Mouse (Mus musculus): ENCODE results near the gene Emp1.

The Emp1 gene

DNA sequence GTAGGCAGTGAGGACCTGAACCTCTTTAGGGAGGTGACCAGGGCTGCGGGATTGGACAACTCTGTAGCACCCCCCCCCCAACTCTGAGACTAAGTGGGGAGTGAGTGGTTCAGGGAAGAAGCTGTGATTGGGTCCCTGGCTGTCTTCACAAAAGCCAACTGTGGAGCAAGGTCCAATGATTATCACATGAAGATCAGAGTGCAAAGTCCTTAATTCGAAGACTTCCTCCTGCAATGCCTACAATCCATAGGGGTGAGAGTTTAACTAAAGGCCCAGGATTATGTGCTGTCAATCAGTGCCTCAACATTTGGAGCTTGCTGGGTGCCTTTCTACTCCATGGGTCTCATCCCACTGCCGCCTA, 267 bp upstream of the Emp1 start:
- in situ Hi-C loops (cut with MboI; ENCODE audit: unreplicated experiment in 2 of 2): loop anchor here in 1 of 2 experiments (5.0 kb wide), 1 partner anchor 35 kb away; no protein-coding TSS in a partner anchor

DNA sequence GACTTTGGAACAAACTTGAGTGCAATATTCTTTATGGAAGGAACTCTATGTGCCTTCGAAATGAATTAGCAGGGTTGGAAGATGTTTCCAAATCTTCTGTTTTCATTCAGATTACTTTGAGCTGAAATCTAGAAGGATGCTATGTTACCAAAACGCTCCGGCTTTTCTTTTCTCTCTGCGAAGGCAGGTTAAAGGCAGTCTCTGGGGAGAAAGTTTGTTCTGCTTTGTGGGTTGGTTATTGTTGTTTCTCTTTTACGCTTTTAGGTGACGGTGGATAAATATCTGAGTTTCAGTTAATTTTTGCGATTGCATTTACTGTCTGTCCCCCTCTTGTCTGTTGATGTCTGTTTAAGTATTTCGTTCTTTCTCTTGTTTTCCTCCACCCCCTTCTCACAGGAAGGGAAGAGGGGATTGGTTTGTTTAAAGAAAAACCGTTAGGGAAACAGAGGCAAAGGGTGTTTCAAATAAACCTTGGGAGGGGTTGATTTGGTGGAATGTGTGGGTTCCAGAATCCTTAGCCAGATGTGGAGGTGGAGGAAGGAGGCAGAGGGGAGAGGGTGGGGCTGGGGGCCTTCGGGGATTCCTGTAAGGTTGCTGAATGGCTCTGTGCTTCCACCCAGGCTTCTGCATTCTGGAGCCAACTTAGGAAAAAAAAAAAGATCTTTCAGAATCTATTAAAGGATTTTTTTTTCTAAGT, 1.1 kb downstream of the Emp1 start:
- in situ Hi-C loops (cut with MboI; ENCODE audit: unreplicated experiment in 2 of 2): loop anchor here in 1 of 2 experiments (5.0 kb wide), 1 partner anchor 36 kb away; no protein-coding TSS in a partner anchor

DNA sequence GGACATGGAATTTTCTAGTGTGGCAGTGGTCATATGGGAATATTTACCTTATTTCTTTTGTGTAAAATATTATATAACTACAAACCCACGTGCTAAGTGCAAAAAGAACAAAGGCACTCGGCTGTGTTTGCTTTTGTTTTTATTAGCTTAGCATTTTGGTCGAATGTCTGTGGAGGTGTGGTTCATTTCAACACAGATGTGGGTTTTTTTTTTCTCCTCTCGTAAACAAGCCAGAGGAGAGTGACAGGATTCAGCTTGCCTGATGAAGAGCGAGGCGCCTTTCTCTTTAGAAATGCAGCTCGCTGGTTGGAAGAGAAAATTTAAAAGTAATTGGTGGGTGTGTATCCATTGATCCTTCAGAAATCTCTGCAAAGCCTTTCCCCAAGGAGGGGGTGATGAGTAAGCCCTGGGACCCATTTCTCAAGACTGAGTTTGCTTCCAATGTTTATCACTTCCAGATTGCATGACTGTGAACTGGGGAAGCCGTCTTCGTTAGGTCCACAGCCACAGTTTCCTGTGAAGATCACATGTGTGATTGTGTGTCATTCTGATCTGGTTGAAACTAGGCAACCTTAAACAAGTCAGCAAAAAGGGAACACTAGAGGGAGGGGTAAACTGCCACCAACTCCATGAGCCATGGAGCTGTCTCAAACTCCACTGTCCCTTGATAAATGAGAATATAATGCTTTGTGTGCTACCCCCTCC, 1.8 kb downstream of the Emp1 start:
- in situ Hi-C loops (cut with MboI; ENCODE audit: unreplicated experiment in 2 of 2): loop anchor here in 1 of 2 experiments (5.0 kb wide), 1 partner anchor 37 kb away; no protein-coding TSS in a partner anchor

DNA sequence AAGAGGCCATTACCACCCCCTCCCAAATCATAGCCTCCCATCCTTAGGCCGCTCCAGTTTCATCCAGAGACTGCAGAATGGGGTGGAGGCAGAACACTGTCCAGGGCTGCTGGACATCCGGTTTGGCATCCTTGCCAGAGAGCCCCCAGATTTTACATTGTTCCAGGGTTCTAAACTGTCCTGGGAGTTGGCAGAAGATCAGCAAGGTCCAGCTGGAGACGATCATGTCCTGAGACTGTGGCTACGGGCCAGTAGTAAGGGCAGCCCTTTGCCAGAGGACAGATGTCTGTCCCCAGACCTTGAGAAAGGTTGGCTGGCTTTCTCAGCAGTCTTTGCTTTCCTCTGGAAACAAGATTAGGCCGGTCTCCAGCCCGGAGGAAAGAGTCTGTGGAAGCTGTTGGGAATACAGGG, 2.6 kb downstream of the Emp1 start:
- in situ Hi-C loops (cut with MboI; ENCODE audit: unreplicated experiment in 2 of 2): loop anchor here in 1 of 2 experiments (5.0 kb wide), 1 partner anchor 38 kb away; no protein-coding TSS in a partner anchor

DNA sequence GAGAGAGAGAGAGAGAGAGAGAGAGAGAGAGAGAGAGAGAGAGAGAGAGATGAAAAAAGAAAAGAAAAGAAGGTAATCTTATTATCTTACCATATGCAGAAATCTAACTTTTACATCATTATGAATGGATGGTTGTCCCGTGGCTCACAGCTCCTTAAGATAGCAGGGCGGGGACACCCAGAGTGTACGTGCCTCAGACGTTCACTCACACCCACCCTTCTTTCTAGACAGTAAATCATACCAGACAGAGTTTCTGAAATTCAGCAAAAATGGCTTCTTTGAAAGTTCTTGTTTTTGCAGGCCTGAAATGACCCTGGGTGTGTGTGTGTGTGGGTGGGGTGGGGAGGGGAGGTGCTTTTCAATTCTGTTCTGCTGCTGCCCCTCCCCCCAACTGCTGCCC, 3.3 kb downstream of the Emp1 start:
- in situ Hi-C loops (cut with MboI; ENCODE audit: unreplicated experiment in 2 of 2): no loop called here

DNA sequence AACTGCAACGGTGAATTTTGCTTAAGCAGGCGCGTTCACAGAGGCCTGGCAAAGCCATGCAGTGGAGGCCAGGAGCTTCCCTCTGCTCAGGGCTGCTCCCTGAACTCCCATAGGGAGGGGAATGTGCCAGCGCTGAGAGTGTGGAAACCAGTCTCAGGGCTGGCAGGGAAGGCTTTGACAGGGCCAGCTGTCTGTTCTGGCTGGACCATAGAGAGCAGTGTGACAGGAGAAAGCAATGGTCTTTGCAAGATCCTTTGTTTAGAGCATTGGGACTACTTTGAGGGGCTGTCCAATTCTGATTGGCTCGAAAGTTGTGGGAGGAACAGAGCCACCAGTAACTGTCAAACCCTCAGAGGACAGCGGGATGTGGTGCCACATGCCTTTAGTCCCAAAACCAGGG, 5.9 kb downstream of the Emp1 start:
- in situ Hi-C loops (cut with MboI; ENCODE audit: unreplicated experiment in 2 of 2): no loop called here

DNA sequence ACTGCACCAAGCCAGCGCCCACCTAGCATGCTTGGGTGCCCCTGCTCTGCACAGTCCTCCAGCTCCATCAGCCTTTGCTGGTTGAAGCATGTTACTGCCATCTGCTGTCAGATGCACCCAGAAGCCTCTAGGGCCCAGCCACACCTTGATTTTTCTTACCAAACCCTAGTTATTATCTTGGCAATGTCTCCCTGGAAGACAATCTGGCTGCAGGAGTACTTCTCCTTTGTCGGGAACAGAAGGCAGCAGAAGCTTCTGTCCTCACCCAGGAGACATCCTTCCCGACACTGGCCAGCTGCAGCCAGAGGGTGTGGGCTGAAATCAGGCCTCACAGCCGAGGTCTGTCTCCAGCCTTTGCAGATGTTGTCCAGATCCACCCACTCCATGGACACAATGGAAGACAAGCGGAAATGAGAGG, 7.2 kb downstream of the Emp1 start:
- in situ Hi-C loops (cut with MboI; ENCODE audit: unreplicated experiment in 2 of 2): no loop called here

DNA sequence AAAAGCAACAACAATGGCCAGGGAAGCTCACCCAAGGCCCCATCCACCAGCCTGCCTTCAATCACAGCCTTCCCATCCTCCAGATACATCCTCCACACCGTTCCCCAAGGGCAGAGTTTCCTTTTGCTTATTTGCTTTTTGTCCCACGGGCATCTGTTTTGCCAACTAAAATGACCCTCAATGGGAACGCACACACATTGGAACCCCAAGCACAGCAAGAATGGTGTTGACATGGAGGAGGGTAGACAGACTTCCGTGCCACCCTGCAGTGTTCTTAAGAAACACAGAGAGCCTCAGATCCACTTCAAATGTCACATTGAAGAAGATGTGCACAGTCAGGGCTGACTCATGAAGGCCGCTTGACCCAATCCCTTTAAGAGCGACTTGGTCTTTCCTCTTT, 8.6 kb downstream of the Emp1 start:
- in situ Hi-C loops (cut with MboI; ENCODE audit: unreplicated experiment in 2 of 2): no loop called here

DNA sequence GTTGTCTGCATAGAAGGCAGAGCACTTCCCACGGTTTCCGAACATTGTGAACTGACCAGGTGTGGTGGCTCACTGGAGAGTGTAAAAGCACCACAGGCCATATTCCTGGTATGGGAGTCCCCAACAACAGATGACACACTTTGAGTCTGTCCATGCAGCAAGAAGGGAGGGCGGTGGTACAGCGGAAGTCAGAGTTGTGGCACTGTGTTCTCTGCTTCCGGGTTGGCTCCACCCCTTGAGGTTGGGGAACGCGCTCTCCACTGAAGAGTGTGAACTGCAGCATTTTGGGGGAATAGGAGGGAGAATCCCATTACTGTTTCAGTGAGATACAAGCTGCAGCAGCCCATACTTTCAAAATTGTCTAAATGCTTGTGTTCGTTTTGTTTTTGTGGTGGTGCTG, 11.0 kb downstream of the Emp1 start:
- in situ Hi-C loops (cut with MboI; ENCODE audit: unreplicated experiment in 2 of 2): no loop called here

DNA sequence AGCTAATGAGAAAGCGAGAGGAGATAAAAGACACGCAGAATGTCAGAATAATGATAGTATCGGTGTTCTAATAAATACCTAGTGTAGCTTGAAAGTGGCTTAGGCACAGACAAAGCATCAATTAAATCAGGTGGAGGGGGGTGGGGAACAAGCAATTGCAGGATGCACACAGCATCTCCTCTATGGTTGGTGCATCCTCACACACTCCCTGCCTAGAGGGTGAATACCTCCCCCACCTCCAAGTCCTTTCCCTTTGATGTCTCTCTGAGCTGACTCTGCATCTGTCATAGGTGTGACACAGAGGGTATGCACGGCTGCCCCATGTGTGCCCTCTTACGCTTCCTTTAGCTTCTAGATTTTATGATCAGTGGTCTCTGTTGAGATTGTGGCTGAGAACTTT, 13.5 kb downstream of the Emp1 start:
- in situ Hi-C loops (cut with MboI; ENCODE audit: unreplicated experiment in 2 of 2): loop anchor here (5.0 to 25.0 kb wide), 5 partner anchors 124 to 1611 kb away; partner anchors contain the start of gene Gsg1 (in 2 of the 2)

DNA sequence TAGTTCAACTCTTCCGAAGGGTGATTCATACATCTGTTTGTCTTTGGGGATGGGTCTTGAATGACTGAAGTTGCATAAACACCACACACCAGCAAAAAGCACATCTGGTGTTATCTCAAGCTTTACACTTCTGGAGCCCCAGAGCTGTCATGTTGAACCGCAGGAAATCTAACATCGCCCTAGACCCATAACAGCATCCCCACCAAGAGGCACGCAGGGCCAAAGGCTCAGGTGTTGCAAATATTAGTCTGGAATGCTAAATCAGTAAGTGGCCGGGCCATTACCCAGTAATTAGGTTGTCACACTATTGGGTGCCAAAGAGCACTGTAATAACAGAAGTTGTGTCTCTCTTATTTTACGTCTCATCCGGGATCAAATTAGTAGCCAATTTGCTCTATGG, 13.9 kb downstream of the Emp1 start:
- in situ Hi-C loops (cut with MboI; ENCODE audit: unreplicated experiment in 2 of 2): loop anchor here (5.0 to 25.0 kb wide), 5 partner anchors 124 to 1611 kb away; partner anchors contain the start of gene Gsg1 (in 2 of the 2)

DNA sequence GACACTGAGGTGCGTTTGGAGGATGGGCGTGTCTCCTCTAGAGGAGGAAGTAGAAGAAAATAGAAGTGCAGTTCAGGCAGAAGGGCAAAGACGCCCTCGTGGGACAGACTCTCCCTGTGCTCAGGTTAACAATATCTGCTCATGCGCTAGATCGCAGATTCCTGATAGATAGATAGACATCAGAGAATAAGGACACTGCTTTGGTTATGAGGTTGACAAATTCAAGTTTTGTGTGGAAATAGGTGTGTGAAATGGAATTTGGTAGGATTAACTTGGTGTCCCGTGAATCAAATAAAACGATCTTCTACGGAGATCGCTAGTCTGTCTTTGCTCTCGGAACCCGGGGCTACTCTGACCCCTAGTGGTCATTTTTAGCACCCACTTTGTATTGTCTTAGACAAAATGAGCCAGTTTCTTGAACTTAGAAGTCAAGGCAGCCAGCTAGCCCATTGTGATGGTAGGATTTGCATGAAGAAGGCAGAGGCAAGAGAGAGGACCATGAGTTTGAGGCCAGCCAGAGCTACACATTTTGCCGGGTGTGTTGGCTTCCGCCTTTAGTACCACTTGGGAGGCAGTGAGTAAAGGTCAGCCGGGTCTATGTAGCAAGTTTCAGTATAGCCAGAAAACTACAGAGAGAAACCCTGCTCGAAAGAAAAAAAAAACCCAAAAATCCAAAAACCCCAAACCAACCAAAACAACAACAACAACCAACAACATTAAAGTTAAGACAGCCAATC, 15.4 kb downstream of the Emp1 start:
- in situ Hi-C loops (cut with MboI; ENCODE audit: unreplicated experiment in 2 of 2): loop anchor here (5.0 to 25.0 kb wide), 5 partner anchors 125 to 1610 kb away; partner anchors contain the start of gene Gsg1 (in 2 of the 2)

DNA sequence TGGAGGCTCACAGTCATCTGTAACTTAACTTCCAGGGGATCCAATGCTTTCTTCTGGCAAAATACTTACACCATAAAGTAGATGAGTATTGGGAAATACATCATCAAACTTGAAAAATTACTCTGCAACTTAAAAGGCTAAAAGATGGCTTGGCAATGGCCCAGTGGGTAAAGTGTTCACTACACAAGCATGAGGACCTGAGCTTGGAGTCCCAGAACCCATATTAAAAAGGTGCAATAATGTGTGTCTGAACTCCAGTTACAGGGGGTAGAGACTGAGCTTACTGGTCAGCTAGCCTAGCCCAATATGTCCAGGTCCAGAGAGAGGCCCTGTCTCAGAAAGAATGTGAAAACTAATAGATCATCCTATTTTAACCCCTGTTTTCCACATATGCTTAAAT, 21.6 kb downstream of the Emp1 start:
- in situ Hi-C loops (cut with MboI; ENCODE audit: unreplicated experiment in 2 of 2): loop anchor here in 1 of 2 experiments (5.0 to 25.0 kb wide), 2 partner anchors 202 to 1603 kb away; no protein-coding TSS in a partner anchor

DNA sequence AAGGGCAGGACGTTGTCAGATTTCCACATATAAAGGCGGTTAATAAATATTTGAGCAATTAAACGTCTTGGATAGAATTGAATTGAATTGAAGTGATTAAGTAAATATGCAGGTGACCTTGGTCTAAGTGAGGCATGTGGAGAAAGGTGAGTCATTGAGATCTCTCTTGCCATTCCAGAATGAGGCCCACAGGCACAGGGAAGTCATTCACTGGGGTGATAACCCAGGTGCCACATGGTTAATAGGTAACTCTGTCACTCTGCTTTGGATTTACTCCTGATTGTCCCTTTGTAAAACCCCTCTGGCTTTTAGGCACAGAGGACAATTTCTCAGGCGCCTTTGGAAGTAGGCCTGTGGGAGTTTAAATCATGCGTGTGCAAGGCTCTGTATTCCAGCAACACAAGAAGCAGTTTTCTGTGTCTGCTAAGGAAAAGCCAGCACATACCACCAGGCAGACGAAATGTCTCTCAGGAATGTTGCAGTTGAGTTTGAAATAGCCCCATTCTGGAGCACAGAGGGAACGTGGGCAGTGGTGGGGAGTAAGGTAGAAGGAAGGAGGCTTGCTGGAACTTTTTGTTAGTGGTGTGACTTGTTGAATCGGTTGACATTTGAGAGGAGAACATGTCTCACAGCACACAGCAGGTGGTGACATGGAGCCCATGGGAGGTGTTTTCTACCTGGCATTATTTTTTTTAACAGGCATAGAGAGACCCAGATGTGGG, 23.6 kb downstream of the Emp1 start:
- in situ Hi-C loops (cut with MboI; ENCODE audit: unreplicated experiment in 2 of 2): loop anchor here in 1 of 2 experiments (25.0 kb wide), 1 partner anchor 1601 kb away; no protein-coding TSS in a partner anchor

DNA sequence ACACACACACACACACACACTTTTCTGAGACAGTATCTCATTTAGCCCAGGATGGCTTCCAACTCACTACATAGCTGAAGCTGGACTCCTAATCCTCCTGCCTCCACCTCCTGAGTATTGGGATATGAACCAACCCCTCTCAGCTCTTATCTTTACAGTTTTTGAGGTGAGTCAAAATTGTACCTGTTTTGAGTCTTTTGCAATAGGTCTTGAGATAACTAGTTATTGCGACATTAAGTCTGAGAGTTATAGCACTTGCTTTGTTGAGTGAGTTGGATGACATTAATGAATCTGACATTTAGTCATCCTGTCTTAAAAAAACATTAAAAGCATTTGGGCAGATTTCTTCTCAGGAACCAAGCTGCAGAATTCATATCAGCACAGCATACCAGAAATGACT, 25.3 kb downstream of the Emp1 start:
- in situ Hi-C loops (cut with MboI; ENCODE audit: unreplicated experiment in 2 of 2): loop anchor here in 1 of 2 experiments (25.0 kb wide), 1 partner anchor 1600 kb away; no protein-coding TSS in a partner anchor

DNA sequence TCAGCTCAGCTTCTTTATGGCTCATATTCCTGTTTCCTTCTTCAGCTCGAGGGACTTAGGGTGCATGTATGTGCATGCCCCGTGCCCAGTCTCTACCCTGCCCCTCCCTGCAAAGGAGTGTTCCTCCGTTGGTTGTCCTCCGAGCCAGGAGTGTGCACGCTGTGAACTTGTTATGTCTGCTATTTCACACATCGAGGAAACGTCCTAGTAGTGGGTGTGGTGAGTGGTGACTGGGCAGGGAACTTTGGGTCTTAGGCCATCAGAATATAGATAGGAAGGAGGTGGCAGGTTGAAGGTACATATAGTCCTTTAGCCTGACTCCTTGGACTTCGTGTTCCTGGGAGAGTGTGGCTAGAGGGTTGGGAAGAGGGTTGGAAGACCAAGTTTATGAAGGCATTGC, 26.4 kb downstream of the Emp1 start:
- in situ Hi-C loops (cut with MboI; ENCODE audit: unreplicated experiment in 2 of 2): loop anchor here in 1 of 2 experiments (25.0 kb wide), 1 partner anchor 1599 kb away; no protein-coding TSS in a partner anchor

DNA sequence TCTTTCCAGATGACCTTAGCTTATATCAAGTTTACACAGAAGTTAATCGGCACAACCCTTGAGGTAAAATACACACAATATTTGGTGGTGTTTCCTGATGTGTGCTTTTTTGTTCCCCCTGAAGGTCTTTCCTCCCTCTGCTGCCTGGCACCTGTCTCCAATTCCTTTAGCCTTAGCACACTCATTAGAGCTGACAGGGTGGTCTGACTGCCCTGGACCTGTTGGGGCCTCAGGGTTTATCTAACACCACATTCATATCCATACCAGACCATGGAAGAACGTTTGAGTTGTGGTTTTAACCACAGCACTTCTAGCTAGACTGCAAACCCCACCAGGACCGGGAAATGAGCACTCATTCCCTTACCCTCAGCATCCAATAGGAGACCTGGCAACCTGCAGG, 28.1 kb downstream of the Emp1 start:
- in situ Hi-C loops (cut with MboI; ENCODE audit: unreplicated experiment in 2 of 2): loop anchor here in 1 of 2 experiments (25.0 kb wide), 1 partner anchor 1597 kb away; no protein-coding TSS in a partner anchor

DNA sequence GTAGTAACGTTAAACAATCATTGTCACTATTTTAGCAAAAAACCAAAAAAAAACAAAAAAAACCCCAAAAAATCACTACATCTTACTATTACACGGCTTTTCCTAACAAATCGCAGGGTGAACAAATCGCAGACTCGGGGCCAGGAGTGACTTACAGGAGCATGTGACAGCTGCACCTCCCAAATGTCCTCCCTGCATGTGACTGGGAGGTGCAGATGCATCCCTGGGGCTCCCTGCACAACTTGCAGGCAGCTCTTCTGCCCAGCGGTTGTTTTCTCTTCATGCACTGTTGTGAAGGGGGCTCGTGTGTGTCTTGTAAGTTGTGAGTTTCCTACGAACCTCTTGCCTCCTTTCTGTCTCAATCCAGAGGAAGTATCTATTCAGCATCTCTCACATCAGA, 33.0 kb downstream of the Emp1 start:
- in situ Hi-C loops (cut with MboI; ENCODE audit: unreplicated experiment in 2 of 2): loop anchor here in 1 of 2 experiments (25.0 kb wide), 1 partner anchor 1592 kb away; no protein-coding TSS in a partner anchor

DNA sequence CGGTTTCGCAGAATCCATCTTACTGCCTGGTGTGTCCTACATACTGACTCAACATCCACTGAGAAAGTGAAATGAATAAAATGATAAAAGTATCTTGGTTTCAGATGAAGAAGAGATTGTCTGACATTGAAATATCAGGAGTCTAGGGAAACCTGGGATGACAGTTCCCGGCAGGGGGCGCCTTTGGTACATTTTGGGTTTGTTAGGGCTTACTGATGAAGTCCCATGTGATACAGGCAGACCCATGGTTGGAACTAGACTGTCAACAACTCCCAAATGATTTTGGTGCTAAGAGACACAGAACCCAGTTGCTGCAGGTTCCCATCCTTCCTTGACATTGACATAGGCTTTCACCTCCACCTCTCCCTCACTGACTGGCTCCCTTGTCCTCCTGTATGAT, 34.7 kb downstream of the Emp1 start:
- in situ Hi-C loops (cut with MboI; ENCODE audit: unreplicated experiment in 2 of 2): loop anchor here in 1 of 2 experiments (25.0 kb wide), 1 partner anchor 1590 kb away; no protein-coding TSS in a partner anchor

DNA sequence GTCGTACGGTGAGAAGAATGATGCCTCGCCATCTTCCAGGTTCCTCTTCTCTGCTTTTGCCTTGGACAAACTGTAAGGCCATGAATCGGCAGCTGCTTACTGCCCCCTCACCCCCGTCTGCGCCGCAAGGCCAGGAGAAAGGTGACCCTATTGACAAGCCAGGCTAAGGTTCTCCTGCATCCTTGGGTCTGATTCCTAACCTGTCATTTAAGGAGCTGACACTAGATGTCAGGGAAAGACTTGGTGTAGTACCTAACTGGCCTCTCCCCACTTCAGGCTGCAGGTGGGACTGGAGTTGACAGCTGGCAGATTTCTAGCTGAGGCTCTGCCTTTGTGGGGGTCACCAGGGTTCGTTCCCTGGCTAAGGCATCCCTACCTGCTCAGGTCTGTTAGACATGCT, 35.4 kb downstream of the Emp1 start:
- in situ Hi-C loops (cut with MboI; ENCODE audit: unreplicated experiment in 2 of 2): loop anchor here in 1 of 2 experiments (25.0 kb wide), 1 partner anchor 1590 kb away; no protein-coding TSS in a partner anchor
